Mouse (Mus musculus) limb, embryonic 10.5 days (tissue): ENCODE measurements around the gene Slc35b2. TPM values are rescaled to one million over a fixed set of nuclear protein-coding genes. Genes with fewer than 3 reads are reported as not detected.

Experiments used
- DNase-seq: peaks from one replicate; pipeline ENCODE4 v3.0.0-alpha.2; 2017; ENCODE audit warnings: low spot score
- H3K27ac ChIP-seq: fragments of 300-500 bp; sonication (generic); 2 replicates; pipeline ENCODE4 v1.5.1; 2016; ENCODE audit warnings: mild to moderate bottlenecking
- H3K27me3 ChIP-seq: fragments of 300-500 bp; sonication (generic); 2 replicates; pipeline ENCODE4 v1.6.1; 2016; ENCODE audit warnings: low read depth, mild to moderate bottlenecking; ENCODE audit not compliant: poor library complexity, severe bottlenecking
- H3K36me3 ChIP-seq: fragments of 300-500 bp; sonication (generic); 2 replicates; pipeline ENCODE4 v1.6.1; 2016; ENCODE audit warnings: mild to moderate bottlenecking, moderate library complexity
- H3K4me1 ChIP-seq: fragments of 300-500 bp; sonication (generic); 2 replicates; pipeline ENCODE4 v1.6.1; 2016
- H3K4me3 ChIP-seq: fragments of 300-500 bp; sonication (generic); 2 replicates; pipeline ENCODE4 v1.5.1; 2016; ENCODE audit warnings: mild to moderate bottlenecking, moderate library complexity
- H3K9me3 ChIP-seq: fragments of 300-500 bp; sonication (generic); replicated peaks from 2 replicates; pipeline ENCODE4 v1.6.1; 2016; ENCODE audit warnings: mild to moderate bottlenecking
- WGBS: fragments of 180-500 bp; shearing (Covaris S2); methylation state at CpG from one replicate; pipeline ENCODE4 v1.1.7; 2016; 5-methylcytosine and 5-hydroxymethylcytosine counted together
- polyA plus RNA-seq: library from polyadenylated mRNA; unstranded; fragments of >200 nt; fragmentation: Nextera tagmentation; extraction: Ambion mirVana; gene quantifications from 2 replicates; pipeline ENCODE4 v1.2.1, GENCODE M21; 2016

The Slc35b2 gene
- polyA plus RNA-seq, 1 experiment from 2014 or later: 105 TPM

DNA sequence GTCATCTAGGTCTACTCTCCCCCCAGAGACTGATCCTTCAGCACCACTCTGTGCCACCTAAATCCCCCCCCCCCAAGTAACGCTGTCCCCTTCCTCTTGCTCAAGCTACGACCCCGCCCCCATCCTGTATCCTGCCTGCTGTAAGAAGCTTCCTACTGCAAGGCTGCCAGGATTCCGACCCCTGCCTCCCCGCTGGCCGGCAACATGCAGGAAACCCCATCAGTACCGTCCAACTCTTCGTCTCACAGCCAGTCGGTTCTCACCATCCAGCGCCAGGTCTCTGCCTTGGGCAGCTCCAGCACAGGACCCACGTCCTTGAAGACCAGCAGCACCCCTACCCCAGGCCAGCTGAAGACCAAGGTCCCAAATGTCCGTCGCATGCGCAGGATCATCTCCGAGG is 30.8 kb upstream of the Slc35b2 start:
- no peak for DNase-seq
- H3K9me3 ChIP-seq: no peaks in the 10 kb centered on the region
- H3K4me1 ChIP-seq: no peaks in the 10 kb centered on the region
- H3K27ac ChIP-seq: no peak overlapping the region
- no peaks in the 10 kb centered on the region for H3K36me3 ChIP-seq
- H3K4me3 ChIP-seq: no peak overlapping the region
- H3K27me3 ChIP-seq: peaks cover 84% of the 10 kb centered on the region
- WGBS: 64% methylated on average over 15 of the region's 15 CpGs

DNA sequence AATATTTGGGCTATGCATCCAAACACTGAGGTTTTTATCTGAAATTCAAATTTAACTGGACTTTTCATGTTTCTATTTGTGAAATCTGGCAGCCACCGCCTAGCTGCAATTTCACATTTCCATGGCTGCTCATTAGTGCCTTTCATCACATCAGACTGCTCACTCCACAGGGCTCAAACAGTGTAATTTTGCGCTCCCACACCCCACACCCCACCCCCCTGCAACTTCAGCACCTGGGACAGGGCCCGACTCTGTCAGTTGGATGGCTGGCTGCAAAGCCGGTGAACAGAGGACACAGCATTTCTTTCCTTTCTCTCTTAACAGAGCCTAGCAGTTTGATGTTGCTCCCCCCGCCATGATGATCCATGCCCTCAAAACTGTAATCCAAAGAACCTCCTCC is 27.4 kb upstream of the Slc35b2 start:
- peak; percentile 77 for DNase-seq
- Histone ChIP-seq H3K4me3 (no peak overlapping the region), H3K9me3 (no peaks in the 10 kb centered on the region), H3K27me3 (peaks cover 95% of the 10 kb centered on the region), H3K36me3 (no peaks in the 10 kb centered on the region), H3K4me1 (no peaks in the 10 kb centered on the region), H3K27ac (no peak overlapping the region)
- 15% methylated on average over 5 of the region's 5 CpGs for WGBS

DNA sequence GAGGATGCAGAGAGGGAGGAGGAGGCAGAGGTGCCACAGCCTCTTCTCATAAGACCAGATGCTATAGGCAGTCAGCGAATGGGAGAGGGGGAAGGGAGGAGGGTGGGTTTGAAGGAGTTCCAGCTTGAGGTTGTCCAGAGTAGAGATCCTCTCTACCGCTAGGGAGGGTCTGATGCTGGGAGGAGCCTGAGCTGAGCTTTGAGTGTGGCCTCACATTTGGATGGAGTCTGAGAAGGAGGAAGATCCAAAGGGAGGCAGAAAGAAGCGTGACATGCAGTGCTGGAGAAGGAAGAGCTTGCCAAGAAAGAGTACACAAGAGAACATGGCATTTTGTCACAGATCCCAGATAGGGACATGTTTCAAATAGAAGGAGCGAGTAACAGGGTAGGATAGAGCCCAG is 25.3 kb upstream of the Slc35b2 start:
- WGBS: 69% methylated on average over 4 of the region's 4 CpGs
- no peak overlapping the region for H3K27ac ChIP-seq
- H3K36me3 ChIP-seq: no peaks in the 10 kb centered on the region
- no peak overlapping the region for H3K4me3 ChIP-seq
- no peaks in the 10 kb centered on the region for H3K9me3 ChIP-seq
- no peaks in the 10 kb centered on the region for H3K4me1 ChIP-seq
- H3K27me3 ChIP-seq: peaks cover 96% of the 10 kb centered on the region
- no peak for DNase-seq

GRCm38 (mm10) chr17:45539664-45540063 is 24.0 kb upstream of the Slc35b2 start:
- no peak overlapping the region for H3K4me3 ChIP-seq
- DNase-seq: no peak
- peaks cover 10% of the 10 kb centered on the region for H3K4me1 ChIP-seq
- H3K27me3 ChIP-seq: peaks cover 98% of the 10 kb centered on the region
- no peaks in the 10 kb centered on the region for H3K9me3 ChIP-seq
- no peak overlapping the region for H3K27ac ChIP-seq
- peaks cover 4% of the 10 kb centered on the region; the same call in 1 of the 2 replicates for H3K36me3 ChIP-seq
- 79% methylated on average over 21 of the region's 21 CpGs for WGBS

GRCm38 (mm10) chr17:45542129-45542528 is 21.5 kb upstream of the Slc35b2 start:
- WGBS: 41% methylated on average over 6 of the region's 6 CpGs
- H3K27ac ChIP-seq: no peak overlapping the region
- H3K4me3 ChIP-seq: no peak overlapping the region
- no peaks in the 10 kb centered on the region for H3K9me3 ChIP-seq
- peaks cover 14% of the 10 kb centered on the region for H3K36me3 ChIP-seq
- H3K4me1 ChIP-seq: peaks cover 27% of the 10 kb centered on the region
- H3K27me3 ChIP-seq: peaks cover 98% of the 10 kb centered on the region
- DNase-seq: no peak

GRCm38 (mm10) chr17:45542705-45543104 is 21.0 kb upstream of the Slc35b2 start:
- Histone ChIP-seq H3K27ac (no peak overlapping the region), H3K27me3 (peaks cover 98% of the 10 kb centered on the region), H3K9me3 (no peaks in the 10 kb centered on the region), H3K36me3 (peaks cover 14% of the 10 kb centered on the region), H3K4me3 (no peak overlapping the region), H3K4me1 (peaks cover 27% of the 10 kb centered on the region)
- WGBS: 82% methylated on average over 2 of the region's 2 CpGs
- DNase-seq: no peak

DNA sequence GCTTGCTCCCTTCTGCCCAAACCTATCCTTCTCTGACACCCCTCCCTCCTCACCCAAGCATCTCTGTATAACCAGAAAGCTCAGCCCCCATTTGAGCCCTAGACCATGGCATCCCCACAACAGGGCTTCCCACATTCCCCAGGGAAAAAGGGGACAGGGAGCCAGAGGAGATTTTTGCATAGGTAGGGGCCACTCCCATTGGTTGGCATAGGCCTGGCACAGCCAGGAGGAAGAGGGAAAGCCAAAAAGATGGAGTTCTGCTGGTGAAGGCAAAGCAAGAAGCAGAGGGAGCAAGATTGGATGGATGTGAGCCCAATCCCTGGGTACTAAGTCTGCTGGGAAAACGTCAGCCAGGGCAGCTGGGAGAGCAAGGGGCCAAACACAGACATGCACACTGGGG is 20.6 kb upstream of the Slc35b2 start:
- Histone ChIP-seq H3K4me3 (no peak overlapping the region), H3K27me3 (peaks cover 98% of the 10 kb centered on the region), H3K36me3 (peaks cover 14% of the 10 kb centered on the region), H3K9me3 (no peaks in the 10 kb centered on the region), H3K4me1 (peaks cover 29% of the 10 kb centered on the region), H3K27ac (no peak overlapping the region)
- no peak for DNase-seq
- 25% methylated on average over 1 of the region's 1 CpGs for WGBS

DNA sequence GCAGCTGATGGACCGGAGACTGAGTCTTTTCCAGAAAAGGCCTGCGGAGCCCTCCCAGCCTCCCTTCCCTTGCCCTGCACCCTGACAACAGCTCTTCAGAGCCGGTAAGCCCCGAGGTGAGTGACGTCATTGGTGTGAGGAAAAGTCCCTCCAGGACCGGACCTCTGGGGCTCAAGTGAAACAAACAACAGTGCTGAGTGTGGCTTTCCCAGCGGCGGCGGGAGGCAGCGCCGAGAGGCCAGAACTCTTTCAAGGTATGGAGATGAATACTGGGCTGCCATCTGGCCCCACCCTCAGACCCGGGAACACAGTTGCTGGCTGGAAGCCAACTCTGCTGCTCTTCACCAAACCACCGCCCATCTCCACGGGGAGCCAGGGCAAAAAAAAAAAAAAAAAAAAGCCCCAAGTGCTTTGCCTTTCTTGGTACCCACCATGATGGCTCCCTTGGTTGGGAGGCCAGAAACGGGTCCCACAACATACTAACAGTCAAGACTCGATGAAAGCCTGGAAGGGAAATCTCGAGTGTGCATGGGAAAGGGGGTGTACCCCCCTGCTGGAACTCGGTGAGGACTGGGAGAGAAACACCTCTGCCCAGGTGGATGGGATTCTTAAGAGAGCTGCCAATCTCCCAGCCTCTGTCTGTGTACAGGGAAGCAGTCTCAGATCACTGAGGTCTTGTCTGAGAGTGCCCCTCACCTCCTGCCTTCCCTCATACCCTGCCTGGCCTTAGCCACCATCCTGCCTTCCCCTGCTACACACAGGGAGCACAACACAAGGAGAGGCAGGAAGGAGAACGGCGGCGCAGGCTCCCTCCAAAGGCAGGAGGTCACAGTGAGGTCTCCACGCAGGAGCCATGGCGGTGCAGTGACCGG is 19.4 kb upstream of the Slc35b2 start:
- Histone ChIP-seq H3K27ac (peak overlapping the region; percentile 38; the same call in 1 of the 2 replicates), H3K4me3 (peak overlapping the region; percentile 45), H3K9me3 (no peaks in the 10 kb centered on the region), H3K4me1 (peaks cover 40% of the 10 kb centered on the region), H3K36me3 (peaks cover 14% of the 10 kb centered on the region), H3K27me3 (peaks cover 99% of the 10 kb centered on the region)
- WGBS: 4% methylated on average over 24 of the region's 24 CpGs
- DNase-seq: peak; percentile 52

DNA sequence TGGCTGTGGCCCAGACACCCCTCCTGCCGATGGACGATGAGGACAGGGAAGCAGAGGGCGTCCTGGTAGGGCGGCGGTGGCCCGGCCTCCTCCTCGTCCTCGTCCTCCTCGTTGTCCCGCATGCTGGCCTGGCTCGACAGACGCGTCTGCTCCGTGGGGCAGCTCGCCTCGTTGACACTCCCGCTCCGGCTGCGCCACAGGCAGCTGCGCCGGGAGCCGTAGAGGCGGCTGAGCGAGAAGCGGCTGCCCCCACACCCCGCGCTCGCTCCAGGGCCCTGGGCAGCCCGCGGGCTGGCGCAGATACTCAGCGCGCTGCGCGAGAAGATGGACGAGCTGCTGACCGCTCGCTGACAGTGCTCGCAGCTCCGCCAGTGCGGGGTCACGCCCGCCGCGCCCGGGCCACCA is 18.8 kb upstream of the Slc35b2 start:
- Histone ChIP-seq H3K36me3 (peaks cover 14% of the 10 kb centered on the region), H3K4me3 (peak overlapping the region; percentile 45), H3K27ac (peak overlapping the region; percentile 38; the same call in 1 of the 2 replicates), H3K27me3 (peaks cover 93% of the 10 kb centered on the region), H3K4me1 (peaks cover 47% of the 10 kb centered on the region), H3K9me3 (no peaks in the 10 kb centered on the region)
- peak; percentile 64 for DNase-seq
- WGBS: 1% methylated on average over 46 of the region's 46 CpGs

- WGBS: 6% methylated on average over 74 of the region's 74 CpGs
- H3K36me3 ChIP-seq: peaks cover 14% of the 10 kb centered on the region
- no peaks in the 10 kb centered on the region for H3K9me3 ChIP-seq
- peak overlapping the region; percentile 45 for H3K4me3 ChIP-seq
- peak overlapping the region; percentile 38; the same call in 1 of the 2 replicates for H3K27ac ChIP-seq
- peaks cover 52% of the 10 kb centered on the region for H3K4me1 ChIP-seq
- peaks cover 92% of the 10 kb centered on the region for H3K27me3 ChIP-seq
- peak; percentile 56 for DNase-seq
Observed at GRCm38 (mm10) chr17:45545278-45545961, 18.3 kb upstream of the Slc35b2 start.

GRCm38 (mm10) chr17:45546941-45547340 is 16.7 kb upstream of the Slc35b2 start:
- 61% methylated on average over 16 of the region's 16 CpGs for WGBS
- Histone ChIP-seq H3K27ac (no peak overlapping the region), H3K4me3 (no peak overlapping the region), H3K4me1 (peaks cover 55% of the 10 kb centered on the region), H3K9me3 (no peaks in the 10 kb centered on the region), H3K36me3 (peaks cover 14% of the 10 kb centered on the region), H3K27me3 (peaks cover 88% of the 10 kb centered on the region)
- no peak for DNase-seq

DNA sequence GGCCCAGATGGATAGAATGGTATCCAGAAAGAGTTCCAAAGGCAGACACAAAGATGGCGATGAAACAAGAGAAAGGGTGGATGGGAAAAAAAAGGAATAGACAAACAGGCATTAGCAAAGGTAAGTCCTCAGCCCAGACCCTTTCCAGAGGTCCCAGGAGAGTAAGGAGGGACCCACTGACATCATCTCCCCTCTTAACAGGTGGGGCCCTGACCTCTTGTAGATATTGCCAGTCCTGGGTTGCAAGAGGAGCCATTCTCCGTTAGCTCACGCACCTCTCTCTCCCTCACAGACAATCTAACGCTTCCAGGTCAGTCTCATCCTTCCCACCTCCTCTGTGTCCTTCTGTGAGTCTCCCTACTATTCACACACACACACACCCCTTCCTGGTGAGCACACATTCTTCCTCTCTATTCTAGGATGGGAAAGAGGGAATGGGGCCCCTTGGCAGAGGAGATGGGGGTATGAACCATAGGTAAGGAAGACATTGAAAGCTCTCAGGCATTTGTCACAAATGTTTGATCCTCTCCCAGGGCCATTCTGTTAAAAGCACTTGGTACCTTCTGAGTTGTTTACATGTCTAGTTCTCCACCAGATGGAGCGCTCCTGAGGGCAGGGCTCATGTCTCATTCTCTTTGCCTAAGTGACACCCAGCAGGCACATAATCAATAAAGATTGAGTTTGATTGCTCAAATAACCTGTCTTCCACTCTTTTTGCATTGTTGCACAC is 16.0 kb upstream of the Slc35b2 start:
- H3K27ac ChIP-seq: no peak overlapping the region
- H3K36me3 ChIP-seq: peaks cover 14% of the 10 kb centered on the region
- DNase-seq: no peak
- 72% methylated on average over 5 of the region's 5 CpGs for WGBS
- H3K9me3 ChIP-seq: no peaks in the 10 kb centered on the region
- H3K27me3 ChIP-seq: peaks cover 81% of the 10 kb centered on the region
- no peak overlapping the region for H3K4me3 ChIP-seq
- peaks cover 56% of the 10 kb centered on the region for H3K4me1 ChIP-seq
